Mouse (Mus musculus): Measurements from ENCODE around the gene Adgrd1. TPM values are rescaled to one million over a fixed set of nuclear protein-coding genes. Genes with fewer than 3 reads are reported as not detected.

Adgrd1 gene
- total RNA-seq (2023): 1.9 TPM

DNA sequence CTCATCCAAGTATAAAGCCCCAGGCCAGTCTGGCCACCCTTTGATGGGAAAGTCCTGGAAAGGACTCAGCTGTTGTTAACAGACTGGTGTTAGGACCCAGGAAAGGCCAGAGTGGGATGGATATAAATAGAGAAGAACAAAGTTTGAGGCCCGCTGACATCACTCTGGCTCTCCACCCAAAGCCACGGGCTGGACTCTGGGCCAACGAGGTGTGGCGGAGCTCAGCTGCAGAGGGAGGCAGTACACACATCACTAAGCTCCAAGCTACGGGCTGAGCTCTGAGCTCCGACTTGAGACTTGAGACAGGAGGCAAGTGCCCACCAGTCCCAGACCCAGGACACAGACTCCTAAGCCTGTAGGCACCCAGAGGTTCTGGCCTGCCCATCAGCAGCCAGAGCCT is at the start of gene Adgrd1:
Gene Adgrd1 (plus strand): TSS at position 240 of the 400 bp plus-strand sequence.

Other genes starting within 250 kb of the Adgrd1 start
- not detected for gene Rimbp2, start 143.3 kb upstream of the Adgrd1 start, total RNA-seq (2023)
- 12.7 TPM for gene Stx2, start 88.2 kb upstream of the Adgrd1 start, total RNA-seq (2023)
- gene Ran, start 76.7 kb upstream of the Adgrd1 start, total RNA-seq (2023): 94.4 TPM